Mouse (Mus musculus): ENCODE measurements around the gene Rchy1. TPM values are rescaled to one million over a fixed set of nuclear protein-coding genes. Genes with fewer than 3 reads are reported as not detected.

The Rchy1 gene
- polyA plus RNA-seq, 1 experiment: 15.9 TPM

DNA sequence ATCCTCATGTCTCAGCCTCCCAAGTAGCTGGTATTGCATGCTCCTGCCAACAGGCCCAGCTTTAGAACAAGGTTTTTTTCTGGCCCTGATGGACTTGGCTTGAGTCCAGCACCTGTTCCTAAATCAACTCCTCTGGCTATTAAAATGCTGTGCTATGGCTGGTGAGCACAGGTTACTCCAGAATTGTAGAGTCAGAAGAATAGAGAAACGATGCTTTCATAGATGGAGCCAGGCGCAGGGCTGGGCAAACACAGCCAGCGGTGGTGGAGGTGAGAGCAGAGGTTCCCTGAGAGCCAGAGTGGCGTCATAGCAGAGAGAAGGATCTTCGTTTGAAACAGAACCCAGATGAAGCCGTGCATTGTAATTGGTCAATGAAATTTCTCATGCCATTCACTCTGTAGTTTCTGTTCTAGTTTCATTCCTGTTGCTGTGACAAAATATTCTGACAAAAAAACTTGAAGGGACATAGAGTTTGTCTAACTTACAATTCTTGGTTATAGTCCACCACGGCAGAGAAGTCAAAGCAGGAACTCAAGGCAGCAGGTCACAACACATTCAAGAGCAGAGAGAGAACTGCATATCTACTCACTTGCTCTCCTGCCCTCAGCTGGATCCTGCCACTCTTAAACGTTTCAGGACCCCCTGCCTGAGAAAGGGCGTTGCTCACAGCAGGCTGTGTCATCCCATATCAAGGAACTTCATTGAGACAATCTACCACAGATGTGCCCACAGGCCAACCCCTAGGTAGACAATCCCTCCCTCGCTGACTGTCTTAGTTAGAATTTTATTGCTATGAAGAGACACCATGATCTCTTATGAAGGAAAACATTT lies 13.9 kb upstream of the Rchy1 start:
- TF ChIP-seq GATA1 (IDR thresholded peaks at IDR 0.05; ENCODE audit: low read length): no peak

DNA sequence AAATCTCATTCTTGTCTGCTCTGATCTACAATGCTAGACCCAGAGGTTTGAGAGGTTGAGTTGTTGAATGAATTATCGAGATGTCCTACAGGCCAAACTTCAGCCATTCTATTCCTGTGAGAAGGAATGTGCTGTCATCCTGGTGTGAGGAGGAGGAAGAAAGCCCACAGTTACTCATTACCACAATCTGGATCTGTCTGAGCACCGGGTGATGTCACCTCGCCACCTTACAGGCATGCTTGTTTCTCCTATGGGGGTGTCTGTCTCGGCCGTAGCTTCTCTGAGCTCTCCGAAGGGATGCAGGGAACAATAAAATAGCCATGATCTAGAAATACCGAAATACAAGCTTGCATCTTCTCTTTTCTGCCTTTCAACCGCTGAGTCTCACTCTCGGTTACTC lies 12.9 kb upstream of the Rchy1 start:
- TF ChIP-seq GATA1 (IDR thresholded peaks at IDR 0.05; ENCODE audit: low read length): no peak

DNA sequence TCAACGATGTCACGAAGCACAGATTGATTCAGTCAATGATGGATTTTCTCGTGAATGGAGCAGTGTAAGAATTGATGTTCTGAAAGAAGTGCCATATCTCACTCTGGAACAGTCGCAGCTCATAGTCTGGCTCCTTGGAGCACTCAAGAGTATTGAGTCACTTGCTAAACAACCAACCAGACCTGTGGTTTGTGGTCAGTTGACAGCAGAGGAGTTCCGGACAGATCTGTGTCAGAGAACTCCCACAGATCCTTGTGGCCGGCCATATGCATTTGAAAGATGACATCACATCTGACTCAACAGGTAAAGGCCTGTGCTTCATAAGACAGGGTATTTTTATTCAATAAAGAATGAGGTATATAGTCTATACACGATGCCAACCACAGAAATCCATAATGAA lies 11.1 kb upstream of the Rchy1 start:
- no peak for TF ChIP-seq GATA1 (IDR thresholded peaks at IDR 0.05; ENCODE audit: low read length)

DNA sequence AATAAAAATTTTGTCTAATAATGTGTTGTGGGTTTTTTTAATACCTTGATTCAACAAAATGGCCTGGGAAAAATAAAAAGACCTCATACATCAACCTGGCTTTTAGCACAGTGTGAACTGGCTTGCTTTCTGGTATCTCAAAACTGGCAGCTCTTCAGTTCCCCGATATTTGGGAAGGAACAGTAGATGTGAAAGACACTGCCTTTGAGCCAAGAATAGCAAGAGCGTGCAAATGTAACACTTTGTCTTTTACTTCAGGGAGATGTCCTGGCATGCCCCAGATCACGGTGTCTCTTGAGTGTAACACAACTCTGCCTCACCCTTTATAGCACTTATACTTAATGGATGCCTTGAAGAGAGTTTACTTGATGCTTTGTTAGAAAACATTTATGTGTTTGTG lies 9.2 kb upstream of the Rchy1 start:
- TF ChIP-seq GATA1 (IDR thresholded peaks at IDR 0.05; ENCODE audit: low read length): no peak

DNA sequence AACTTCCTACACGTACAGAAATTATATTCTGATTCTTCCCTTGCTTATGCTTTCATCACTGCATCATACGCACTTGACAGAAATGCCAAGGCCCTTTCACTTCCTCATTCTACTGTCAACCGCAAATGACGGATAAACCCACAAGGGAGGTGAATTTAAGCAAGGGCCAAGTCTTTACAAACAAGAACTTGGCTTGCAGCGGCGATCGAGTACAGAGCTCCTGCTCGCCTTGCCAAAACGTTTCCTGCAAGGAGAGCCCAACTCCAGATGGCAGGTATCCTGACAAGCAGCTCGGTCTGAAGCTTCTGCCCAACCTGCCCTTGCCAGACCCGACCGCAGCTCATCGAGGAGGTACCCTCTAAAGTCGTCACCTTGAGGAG lies 619 bp downstream of the Rchy1 start:
- no peak for TF ChIP-seq GATA1 (IDR thresholded peaks at IDR 0.05; ENCODE audit: low read length)

DNA sequence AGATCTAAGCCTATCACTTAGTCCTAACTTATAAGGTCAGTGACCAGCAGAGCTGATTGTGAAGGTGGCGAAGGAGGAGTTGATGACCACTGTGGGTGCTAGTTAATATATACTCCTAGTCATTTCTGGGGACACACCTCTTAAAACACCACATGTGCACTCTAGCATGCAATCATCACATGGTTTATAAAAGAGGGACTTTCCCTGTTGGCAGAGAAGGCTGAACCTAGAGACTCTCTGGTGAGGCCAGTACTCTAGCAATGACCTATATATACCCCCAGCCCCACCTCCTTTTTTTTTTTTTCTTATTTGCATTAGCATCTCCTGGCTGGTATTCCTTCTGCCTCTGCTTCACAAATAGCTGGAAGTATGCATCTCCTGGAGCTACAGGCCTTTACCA lies 1.5 kb downstream of the Rchy1 start:
- TF ChIP-seq GATA1 (IDR thresholded peaks at IDR 0.05; ENCODE audit: low read length): no peak

DNA sequence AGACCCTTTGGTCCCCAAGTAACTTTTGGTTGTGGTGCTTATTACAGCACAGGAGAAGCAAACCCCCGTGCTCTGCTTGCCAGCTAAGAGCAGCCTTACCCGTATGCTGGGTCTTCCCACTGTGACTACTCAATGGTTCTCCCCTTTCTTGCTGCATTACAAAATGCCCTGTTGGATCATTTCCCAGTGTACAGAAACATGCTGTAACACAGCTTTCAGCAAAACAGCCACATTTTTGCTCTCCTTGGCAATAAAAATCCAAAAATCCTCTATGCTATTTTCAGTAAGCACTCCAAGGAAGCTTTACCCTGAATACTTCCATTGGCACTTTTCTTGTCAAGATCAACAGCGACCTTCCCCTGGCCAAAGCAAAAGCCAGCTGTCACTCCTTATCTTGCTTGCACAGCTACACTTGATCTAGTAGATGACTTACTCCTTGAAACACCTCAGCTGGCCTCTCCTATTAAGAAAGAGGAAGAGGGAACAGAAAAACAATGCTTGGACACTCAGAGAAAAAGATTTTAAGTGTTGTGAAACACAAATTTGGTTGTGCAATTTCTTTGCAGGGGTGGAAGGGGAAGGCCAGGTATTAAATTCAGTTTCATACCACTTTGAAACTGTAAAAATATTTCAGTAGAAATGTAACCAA lies 2.1 kb downstream of the Rchy1 start:
- no peak for TF ChIP-seq GATA1 (IDR thresholded peaks at IDR 0.05; ENCODE audit: low read length)

DNA sequence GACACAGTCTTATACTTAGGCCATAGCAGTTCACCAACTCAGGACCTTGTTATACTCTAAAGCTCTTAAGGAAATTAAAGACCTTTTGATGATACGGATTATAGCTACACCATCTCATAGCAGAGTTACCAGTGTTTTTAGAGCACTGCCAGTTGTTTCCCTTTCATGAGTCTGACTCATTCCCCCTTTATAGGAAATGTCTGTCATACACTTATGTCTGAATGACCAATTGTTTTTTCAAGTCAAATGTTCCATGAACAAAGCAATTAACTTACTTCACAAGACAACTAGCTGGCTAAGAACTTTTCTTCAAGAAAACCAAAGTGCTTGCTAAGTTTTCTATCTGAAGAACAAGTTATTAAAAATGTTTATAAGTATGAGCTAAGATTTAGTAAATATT lies 2.9 kb downstream of the Rchy1 start:
- no peak for TF ChIP-seq GATA1 (IDR thresholded peaks at IDR 0.05; ENCODE audit: low read length)

DNA sequence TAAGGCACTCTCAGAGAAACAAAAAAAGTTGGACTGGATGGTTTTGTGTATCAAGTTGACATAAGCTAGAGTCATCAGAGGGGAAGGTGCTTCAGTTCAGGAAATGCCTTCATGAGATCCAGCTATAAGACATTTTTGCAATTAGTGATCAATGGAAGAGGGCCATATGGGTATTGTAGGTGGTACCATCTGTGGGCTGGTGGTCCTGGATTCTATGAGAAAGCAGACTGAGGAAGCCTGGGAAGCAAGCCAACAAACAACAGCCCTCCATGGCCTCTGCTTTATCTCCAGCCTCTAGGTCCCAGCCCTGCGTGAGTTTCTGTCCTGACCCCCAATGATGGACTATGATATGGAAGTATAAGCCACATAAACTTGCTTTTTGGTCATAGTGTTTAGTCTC lies 3.8 kb downstream of the Rchy1 start:
- no peak for TF ChIP-seq GATA1 (IDR thresholded peaks at IDR 0.05; ENCODE audit: low read length)

DNA sequence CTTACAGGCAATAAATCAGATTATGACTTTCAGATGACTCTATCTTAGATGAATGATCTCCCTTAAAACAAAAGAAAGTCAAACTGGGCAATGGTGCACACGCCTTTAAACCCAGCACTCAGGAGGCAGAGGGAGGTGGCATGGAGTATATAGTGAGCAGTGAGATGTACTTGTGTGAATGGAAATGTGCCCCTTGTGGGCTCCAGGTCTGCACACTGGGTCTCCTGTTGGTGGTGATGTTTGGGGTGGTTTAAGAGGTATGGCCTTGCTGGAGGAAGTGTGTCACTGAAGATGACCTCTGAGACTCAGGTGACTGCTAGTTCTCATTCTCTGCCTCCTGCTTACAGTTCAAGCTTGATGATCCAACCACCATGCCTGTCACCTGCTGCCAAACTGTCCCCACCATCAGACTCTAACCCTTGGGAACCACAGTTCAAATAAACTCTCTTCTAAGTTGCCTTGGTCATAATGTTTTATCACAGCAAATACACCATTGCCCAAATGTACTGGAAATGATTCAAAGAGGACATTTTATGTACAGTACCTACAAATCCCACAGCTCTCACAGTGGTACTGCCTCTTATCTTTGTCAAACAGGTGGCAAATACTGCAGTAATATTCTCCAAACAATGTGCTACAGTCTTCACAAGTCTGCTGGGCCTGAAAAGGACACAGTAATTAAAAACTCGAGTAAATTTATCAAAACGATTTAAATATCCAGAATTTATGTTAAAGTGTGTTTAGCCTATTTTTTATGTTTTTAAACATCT lies 5.7 kb downstream of the Rchy1 start:
- no peak for TF ChIP-seq GATA1 (IDR thresholded peaks at IDR 0.05; ENCODE audit: low read length)

DNA sequence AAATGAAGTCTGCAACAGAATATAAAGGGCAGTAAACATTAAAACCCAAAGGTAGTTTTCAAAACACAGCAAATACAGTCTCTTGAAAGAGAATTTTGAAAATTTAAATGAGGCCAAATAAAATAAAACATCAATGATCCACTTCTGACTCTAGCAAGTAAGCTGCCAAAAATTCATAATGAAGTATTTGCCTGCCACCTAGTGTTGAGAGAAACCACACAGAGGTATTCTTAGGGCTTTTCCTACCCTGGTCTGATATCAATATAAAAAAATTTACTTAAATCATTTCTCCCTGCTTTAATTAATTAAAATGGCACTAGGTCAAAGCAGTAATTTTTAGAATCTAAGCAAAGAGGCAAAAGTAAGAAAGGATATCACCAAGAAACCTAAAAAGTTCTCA lies 11.5 kb downstream of the Rchy1 start:
- no peak for TF ChIP-seq GATA1 (IDR thresholded peaks at IDR 0.05; ENCODE audit: low read length)

DNA sequence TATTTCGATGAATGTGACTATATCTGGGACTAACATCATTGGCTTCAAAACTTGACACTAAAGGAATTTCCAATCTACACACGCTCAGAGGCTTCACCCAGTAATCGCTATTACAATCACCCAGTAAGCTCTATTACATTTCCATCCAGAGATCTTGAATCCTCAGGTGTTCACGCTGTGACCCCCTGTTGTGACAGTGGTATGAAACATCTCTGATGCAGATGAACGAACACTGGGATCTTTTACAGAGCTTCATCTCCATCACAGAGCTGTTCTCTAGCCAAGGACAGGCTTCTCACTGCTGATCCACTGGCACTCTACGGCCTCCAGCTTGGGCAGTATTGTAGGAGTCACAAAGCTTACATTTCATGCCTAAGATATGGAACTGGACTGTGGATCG lies 13.4 kb downstream of the Rchy1 start:
- TF ChIP-seq GATA1 (IDR thresholded peaks at IDR 0.05; ENCODE audit: low read length): no peak

DNA sequence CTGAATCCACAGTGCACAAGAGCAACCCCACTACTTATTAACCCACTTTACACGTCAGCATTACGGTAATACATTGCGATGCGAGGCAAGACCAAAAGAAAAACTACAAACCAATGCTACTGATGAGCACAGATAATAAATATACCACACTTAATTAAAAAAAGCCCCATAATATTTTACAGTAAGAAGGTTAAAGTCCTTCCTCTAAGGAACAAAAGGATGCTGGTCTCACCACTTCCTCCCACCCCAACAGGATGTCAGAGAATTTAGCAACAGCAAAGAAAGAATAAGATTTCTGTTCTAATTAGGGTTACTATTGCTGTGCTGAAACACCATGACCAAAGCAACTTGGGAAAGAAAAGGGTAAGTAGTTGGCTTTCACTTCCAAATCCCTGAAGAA lies 15.9 kb downstream of the Rchy1 start:
- TF ChIP-seq GATA1 (IDR thresholded peaks at IDR 0.05; ENCODE audit: low read length): no peak

DNA sequence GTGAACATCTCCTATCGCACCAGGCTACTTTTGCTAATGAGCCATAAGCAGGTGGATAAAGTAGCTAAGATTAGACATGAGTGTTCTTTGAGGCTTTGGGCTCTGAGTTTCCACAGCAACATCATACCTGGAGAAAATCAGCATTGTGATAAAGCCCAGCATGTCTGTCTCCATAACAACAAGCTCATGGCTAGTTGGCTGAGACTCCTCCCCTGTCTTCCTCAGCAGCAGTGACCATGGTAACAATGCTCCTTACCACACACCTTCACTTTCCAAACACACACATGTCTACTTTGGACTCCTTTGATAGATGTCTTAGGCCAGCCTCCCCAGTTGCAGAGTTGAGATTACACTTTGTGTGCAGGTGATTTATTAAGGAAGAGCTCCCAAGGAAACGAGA lies 49.6 kb downstream of the Rchy1 start:
- TF ChIP-seq GATA1 (IDR thresholded peaks at IDR 0.05; ENCODE audit: low read length): no peak

DNA sequence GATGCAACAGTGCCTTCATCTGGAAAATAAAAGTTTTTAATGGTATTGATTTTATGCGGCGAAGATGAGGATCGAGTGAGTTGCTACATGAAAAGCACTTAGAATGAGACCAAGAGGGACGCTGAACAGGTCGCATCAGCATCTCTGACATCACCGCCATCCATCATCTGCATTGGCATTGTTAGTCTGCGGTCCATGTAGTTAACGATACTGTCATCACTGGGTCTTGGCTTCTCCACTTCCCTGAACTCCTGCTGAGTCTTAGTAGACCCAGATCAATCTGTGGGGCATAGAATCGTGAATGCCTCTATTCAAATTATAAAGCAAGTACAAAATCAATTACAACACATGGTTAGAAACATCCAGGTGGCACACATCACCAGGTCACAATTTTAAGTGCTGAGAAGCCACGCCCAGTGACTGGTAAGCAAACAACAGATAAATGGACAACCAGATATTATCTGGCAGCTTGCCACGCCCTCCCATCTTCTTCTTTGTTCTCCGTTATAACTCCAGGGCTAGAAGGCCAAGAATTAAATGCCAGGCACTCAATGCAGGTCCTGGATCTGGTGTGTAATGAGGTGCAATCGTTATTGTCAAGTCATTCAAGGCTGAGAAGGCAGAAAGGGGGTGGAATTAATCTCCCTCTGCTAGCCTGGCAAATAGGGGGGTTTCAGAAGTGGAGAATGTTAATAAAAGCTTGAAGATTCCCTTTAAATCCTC lies 51.3 kb downstream of the Rchy1 start:
- no peak for TF ChIP-seq GATA1 (IDR thresholded peaks at IDR 0.05; ENCODE audit: low read length)

DNA sequence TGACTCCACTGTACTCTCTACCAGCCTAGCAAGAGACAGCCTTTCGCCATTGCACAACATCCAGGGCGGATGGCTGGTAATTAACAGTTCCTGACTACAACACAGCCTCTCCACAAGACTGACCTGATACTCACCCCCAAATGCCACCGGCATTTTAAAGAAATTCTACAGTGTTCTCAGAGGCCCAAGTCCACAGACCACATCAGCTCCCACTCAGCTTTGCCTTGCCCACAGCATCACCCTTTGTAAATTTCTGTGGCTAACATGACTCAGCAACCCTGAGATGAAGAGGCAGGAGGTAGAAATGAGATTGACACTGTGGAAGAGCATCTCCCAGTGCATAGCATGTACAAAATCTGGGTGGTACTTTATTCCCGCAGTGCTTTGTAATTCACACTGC lies 52.3 kb downstream of the Rchy1 start:
- no peak for TF ChIP-seq GATA1 (IDR thresholded peaks at IDR 0.05; ENCODE audit: low read length)
